9 mouse cellular contexts compared by ENCODE assay signal in the genomic region with DNA sequence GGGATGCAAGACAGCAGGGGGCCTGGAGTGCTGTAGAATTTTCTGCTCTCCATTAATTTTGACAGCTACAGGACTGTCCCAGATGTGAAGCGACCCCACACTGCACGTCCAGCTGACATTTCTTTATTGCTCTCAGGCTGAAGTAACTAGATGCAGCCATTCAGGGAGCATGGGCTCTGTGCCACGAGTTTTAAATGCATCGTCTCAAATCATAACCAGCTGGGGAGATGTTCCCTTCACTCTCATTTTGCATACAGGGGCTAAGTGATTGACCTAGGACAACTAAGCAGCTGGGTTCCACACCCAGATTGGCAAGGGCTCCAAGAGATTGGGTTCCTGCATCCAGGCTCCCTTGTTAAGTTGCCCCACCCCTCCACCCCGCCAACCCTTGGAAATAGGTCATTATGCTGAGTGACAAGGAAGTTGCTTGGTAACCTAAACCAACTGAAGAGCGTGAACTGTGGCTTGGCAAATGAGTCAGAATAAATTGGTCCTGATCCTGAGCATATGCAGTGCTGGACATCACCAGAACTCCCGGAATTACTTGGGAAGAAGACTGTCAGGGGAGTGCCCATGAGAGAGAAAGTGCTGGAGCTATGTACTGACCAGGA.
DNase-seq lines count a peak whose midpoint lies in the region; ATAC-seq lines count a peak whose summit lies in the region.
"Had no signal": no experiment of that assay in that cellular context is flagged by ENCODE, and none has a peak within 500 bp of the region (broad histone marks: within the 10 kb centered on the region; RNA-seq: fewer than 3 reads in every experiment).

No protein-coding gene starts in this region.

- ATAC-seq in forebrain, embryonic 16.5 days = peak; percentile 63
- ATAC-seq in forebrain, embryonic 11.5 days (replicated peaks; ENCODE audit: low FRiP score) = no peak
- peak; percentile 67; the same call in 1 of the 2 replicates for ATAC-seq in lung, embryonic 15.5 days (ENCODE audit: borderline replicate concordance, extremely low read depth, low FRiP score, low TSS enrichment)
- peak; percentile 58 for ATAC-seq in neural tube, embryonic 14.5 days (ENCODE audit: low read depth)
- no peak for ATAC-seq in heart, embryonic 11.5 days (replicated peaks; ENCODE audit: insufficient number of reproducible peaks, low FRiP score, low TSS enrichment)

- no peak overlapping the region for H3K27ac ChIP-seq in forebrain, embryonic 16.5 days (ENCODE audit: low read length)
- no peak overlapping the region for H3K27ac ChIP-seq in forebrain, embryonic 11.5 days (ENCODE audit: low read depth, low read length)
- H3K27ac ChIP-seq in lung, embryonic 15.5 days = no peak overlapping the region
- no peak overlapping the region for H3K27ac ChIP-seq in neural tube, embryonic 14.5 days (ENCODE audit: low read depth, low read length)
- H3K27ac ChIP-seq in heart, embryonic 11.5 days (ENCODE audit: low read depth, low read length) = no peak overlapping the region
- H3K27ac ChIP-seq: macrophage had no signal

- WGBS in forebrain, embryonic 16.5 days = 37% methylated on average over 7 of the region's 7 CpGs
- 59% methylated on average over 7 of the region's 7 CpGs for WGBS in forebrain, embryonic 11.5 days
- 39% methylated on average over 7 of the region's 7 CpGs for WGBS in lung, embryonic 15.5 days
- WGBS in neural tube, embryonic 14.5 days = 39% methylated on average over 7 of the region's 7 CpGs
- WGBS in heart, embryonic 11.5 days (ENCODE audit: insufficient replicate concordance) = 64% methylated on average over 7 of the region's 7 CpGs

- no peaks in the 10 kb centered on the region for H3K36me3 ChIP-seq in forebrain, embryonic 16.5 days (ENCODE audit: control insufficient read depth, insufficient read depth)
- no peaks in the 10 kb centered on the region for H3K36me3 ChIP-seq in forebrain, embryonic 11.5 days (ENCODE audit: control insufficient read depth, insufficient read depth, low read length)
- H3K36me3 ChIP-seq in lung, embryonic 15.5 days = no peaks in the 10 kb centered on the region
- no peaks in the 10 kb centered on the region for H3K36me3 ChIP-seq in neural tube, embryonic 14.5 days (ENCODE audit: control insufficient read depth, insufficient read depth, low read length)
- no peaks in the 10 kb centered on the region for H3K36me3 ChIP-seq in heart, embryonic 11.5 days (ENCODE audit: control insufficient read depth, insufficient read depth, low read length)

- no peak overlapping the region for H3K4me3 ChIP-seq in forebrain, embryonic 16.5 days (replicated peaks; ENCODE audit: low read length)
- H3K4me3 ChIP-seq in forebrain, embryonic 11.5 days (ENCODE audit: low read depth, low read length) = no peak overlapping the region
- no peak overlapping the region for H3K4me3 ChIP-seq in lung, embryonic 15.5 days
- H3K4me3 ChIP-seq in neural tube, embryonic 14.5 days (ENCODE audit: low read depth, low read length) = no peak overlapping the region
- no peak overlapping the region for H3K4me3 ChIP-seq in heart, embryonic 11.5 days (ENCODE audit: low read depth, low read length)

- no peaks in the 10 kb centered on the region for H3K9me3 ChIP-seq in forebrain, embryonic 16.5 days (ENCODE audit: control insufficient read depth, low read length)
- H3K9me3 ChIP-seq in forebrain, embryonic 11.5 days (ENCODE audit: control insufficient read depth, low read length) = no peaks in the 10 kb centered on the region
- H3K9me3 ChIP-seq in lung, embryonic 15.5 days = no peaks in the 10 kb centered on the region
- no peaks in the 10 kb centered on the region for H3K9me3 ChIP-seq in neural tube, embryonic 14.5 days (ENCODE audit: control insufficient read depth, low read length)
- H3K9me3 ChIP-seq in heart, embryonic 11.5 days (replicated peaks; ENCODE audit: control insufficient read depth, low read length) = no peaks in the 10 kb centered on the region

- no peaks in the 10 kb centered on the region for H3K27me3 ChIP-seq in forebrain, embryonic 16.5 days (replicated peaks; ENCODE audit: control insufficient read depth, insufficient read depth, low read length)
- H3K27me3 ChIP-seq in forebrain, embryonic 11.5 days (ENCODE audit: control insufficient read depth, insufficient read depth, low read length) = no peaks in the 10 kb centered on the region
- no peaks in the 10 kb centered on the region; the same call in 1 of the 2 replicates for H3K27me3 ChIP-seq in lung, embryonic 15.5 days
- H3K27me3 ChIP-seq in neural tube, embryonic 14.5 days (ENCODE audit: control insufficient read depth, insufficient read depth, low read length) = no peaks in the 10 kb centered on the region
- H3K27me3 ChIP-seq in heart, embryonic 11.5 days (ENCODE audit: control insufficient read depth, insufficient read depth, low read length) = no peaks in the 10 kb centered on the region

- no peak for DNase-seq in forebrain, embryonic 11.5 days (ENCODE audit: low spot score)
- DNase-seq in lung, postnatal 10 days = no peak
- peak; percentile 41 for DNase-seq in forelimb bud, embryonic 11.5 days (ENCODE audit: low read depth, low spot score)
- DNase-seq in adrenal gland, postnatal 25 days = no peak

- no peak overlapping the region for H3K9ac ChIP-seq in forebrain, embryonic 16.5 days (replicated peaks; ENCODE audit: low read depth, low read length)
- H3K9ac ChIP-seq in forebrain, embryonic 11.5 days (ENCODE audit: low read length) = no peak overlapping the region
- H3K9ac ChIP-seq in lung, embryonic 15.5 days = no peak overlapping the region
- no peak overlapping the region for H3K9ac ChIP-seq in neural tube, embryonic 14.5 days (replicated peaks; ENCODE audit: low read depth, low read length)
- no peak overlapping the region for H3K9ac ChIP-seq in heart, embryonic 11.5 days (ENCODE audit: low read depth, low read length)

- H3K4me1 ChIP-seq in forebrain, embryonic 16.5 days (replicated peaks; ENCODE audit: control insufficient read depth, insufficient read depth, low read length) = peaks cover 6% of the 10 kb centered on the region; the same call in 1 of the 2 replicates
- H3K4me1 ChIP-seq in forebrain, embryonic 11.5 days (replicated peaks; ENCODE audit: control insufficient read depth, insufficient read depth, low read length) = no peaks in the 10 kb centered on the region
- peaks cover 13% of the 10 kb centered on the region for H3K4me1 ChIP-seq in lung, embryonic 15.5 days
- no peaks in the 10 kb centered on the region for H3K4me1 ChIP-seq in neural tube, embryonic 14.5 days (ENCODE audit: control insufficient read depth, insufficient read depth, low read length)
- H3K4me1 ChIP-seq in heart, embryonic 11.5 days (ENCODE audit: control insufficient read depth, insufficient read depth, low read length) = peaks cover 3% of the 10 kb centered on the region; the same call in 1 of the 2 replicates

- H3K4me2 ChIP-seq in forebrain, embryonic 16.5 days (ENCODE audit: low read length) = no peak overlapping the region
- no peak overlapping the region for H3K4me2 ChIP-seq in forebrain, embryonic 11.5 days (ENCODE audit: low read depth, low read length, severe bottlenecking)
- no peak overlapping the region for H3K4me2 ChIP-seq in lung, embryonic 15.5 days
- H3K4me2 ChIP-seq in neural tube, embryonic 14.5 days (ENCODE audit: low read depth, low read length) = no peak overlapping the region
- no peak overlapping the region for H3K4me2 ChIP-seq in heart, embryonic 11.5 days

Comparison
In these comparisons a context has a peak if more than half of its experiments do, and no peak if none do; other contexts are left out.
1. ATAC-seq: peak in forebrain, embryonic 16.5 days (single experiment), lung, embryonic 15.5 days (single experiment) and neural tube, embryonic 14.5 days (single experiment); none in forebrain, embryonic 11.5 days (single experiment) and heart, embryonic 11.5 days (single experiment).